Mouse (Mus musculus): ENCODE measurements around the gene Nphp4.

DNA sequence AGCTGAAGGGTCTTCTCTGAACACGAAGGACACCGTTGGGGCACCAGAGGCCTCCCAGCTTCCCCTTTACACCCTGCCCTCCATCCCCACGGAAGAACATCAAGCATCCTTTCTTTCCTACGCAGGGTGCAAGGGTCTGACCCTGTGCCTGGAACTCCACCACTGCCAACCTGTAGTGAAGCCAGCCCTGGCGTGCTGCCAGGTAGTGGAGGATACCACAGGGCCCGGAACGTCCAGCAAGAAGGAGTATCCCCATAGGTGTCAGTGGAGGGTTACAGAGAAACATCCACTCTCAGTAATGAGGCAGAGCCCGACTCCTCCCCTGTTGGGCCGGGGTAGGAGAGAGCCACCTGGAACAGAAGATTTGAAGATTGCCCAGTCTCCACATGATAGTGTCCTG is 133.5 kb downstream of the Nphp4 start:
- no peak for TF ChIP-seq CTCF (conservative IDR thresholded peaks at IDR 0.05; ENCODE audit: insufficient read depth, insufficient read length, low read depth, low read length)
- no peak for TF ChIP-seq POLR2A (IDR thresholded peaks at IDR 0.05; ENCODE audit: low read depth, low read length)
